Mouse (Mus musculus) monocyte, adult 5-6 weeks (primary cell): ENCODE results near the gene Tox3. TPM values are rescaled to one million over a fixed set of nuclear protein-coding genes. Genes with fewer than 3 reads are reported as not detected.

ENCODE experiments used
- ATAC-seq: fragments of 153-309, 156-312 bp; replicated peaks from 2 replicates; pipeline ENCODE4 v1.8.0; 2017; ENCODE audit warnings: mild to moderate bottlenecking; ENCODE audit not compliant: low TSS enrichment, insufficient number of reproducible peaks, severe bottlenecking, poor library complexity, low FRiP score
- total RNA-seq: library from RNA; stranded (forward); fragments of 200-1000, 200-491, 200-594 nt; gene quantifications from 3 replicates; pipeline ENCODE4 v1.2.3, GENCODE M21; 2017

Gene Tox3
- total RNA-seq, 1 experiment from 2014 or later, result not detected

- ATAC-seq, result no peak
Measured at GRCm38 (mm10) chr8:90346138-90346879, 1.8 kb downstream of the Tox3 start.

- no peak for ATAC-seq
Measured at GRCm38 (mm10) chr8:90330377-90331285, 17.5 kb downstream of the Tox3 start.

DNA sequence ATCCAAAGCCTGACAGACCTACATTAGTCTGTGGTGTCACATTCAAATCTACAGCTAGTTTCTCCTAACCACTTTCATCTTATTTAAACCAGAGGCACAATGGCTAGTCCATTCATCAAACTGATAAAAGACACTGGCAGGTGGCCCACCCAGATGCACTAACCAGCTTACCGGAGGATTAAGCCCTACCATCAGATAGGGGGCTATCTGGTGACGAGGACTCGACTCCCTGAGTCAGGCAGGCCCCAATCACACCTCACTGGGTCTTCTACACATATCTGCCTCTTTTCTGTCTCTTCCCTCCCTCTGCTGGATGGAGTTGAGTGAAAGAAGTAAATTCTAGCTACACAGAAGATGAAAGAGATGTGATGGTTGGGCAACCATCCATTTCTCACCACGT is 24.3 kb downstream of the Tox3 start:
- no peak for ATAC-seq

DNA sequence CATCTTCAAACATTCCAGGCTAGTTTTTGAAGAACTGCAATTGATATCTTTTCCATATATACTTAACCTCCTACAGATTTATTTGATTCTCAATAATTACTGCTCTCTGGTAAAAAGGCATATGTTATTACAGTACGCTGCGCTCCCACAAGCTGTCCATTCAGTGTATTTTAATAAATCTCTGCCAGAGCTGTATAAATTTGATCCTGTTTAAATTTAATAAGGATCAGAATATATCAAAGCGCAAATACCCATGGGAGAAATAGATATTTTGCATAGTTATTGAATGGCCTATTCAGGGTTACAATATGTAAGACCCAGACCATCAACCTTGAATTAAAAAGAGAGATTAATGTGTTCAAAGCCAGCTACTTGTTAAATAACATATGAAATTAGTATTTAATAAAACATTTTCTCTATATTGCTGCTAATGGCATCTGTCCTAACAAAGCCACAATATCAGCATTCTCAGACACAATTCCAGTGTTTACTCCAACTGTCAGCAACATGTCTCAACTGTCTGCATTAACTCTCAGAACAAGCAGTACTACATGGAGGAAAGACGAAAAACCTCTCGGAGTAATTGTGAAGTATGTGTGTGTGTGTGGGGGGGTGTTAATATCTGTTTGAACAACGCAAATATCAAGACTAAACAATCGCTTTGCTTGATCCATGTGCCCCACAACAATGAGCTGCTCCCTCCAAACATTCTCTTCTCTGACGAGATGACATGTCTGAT is 25.3 kb downstream of the Tox3 start:
- no peak for ATAC-seq

DNA sequence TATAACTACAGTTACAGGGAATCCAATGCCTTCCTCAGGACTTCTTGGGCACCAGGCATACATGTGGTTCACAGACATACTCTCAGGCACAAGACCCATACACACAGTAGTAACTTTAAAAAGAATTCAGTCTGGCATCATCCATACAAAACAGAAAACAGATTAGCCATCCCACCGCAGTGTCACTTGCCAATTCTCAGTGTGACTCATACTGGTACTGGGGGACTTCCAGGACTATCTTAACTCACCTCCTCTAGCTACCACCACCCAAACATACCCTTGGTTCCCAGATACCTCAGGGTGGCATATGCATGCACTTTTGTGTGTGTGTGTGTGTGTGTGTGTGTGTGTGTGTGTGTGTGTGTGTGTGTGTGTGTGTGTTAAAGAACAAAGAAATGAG is 26.9 kb downstream of the Tox3 start:
- no peak for ATAC-seq

GRCm38 (mm10) chr8:90314312-90314711 is 33.8 kb downstream of the Tox3 start:
- ATAC-seq, result no peak

DNA sequence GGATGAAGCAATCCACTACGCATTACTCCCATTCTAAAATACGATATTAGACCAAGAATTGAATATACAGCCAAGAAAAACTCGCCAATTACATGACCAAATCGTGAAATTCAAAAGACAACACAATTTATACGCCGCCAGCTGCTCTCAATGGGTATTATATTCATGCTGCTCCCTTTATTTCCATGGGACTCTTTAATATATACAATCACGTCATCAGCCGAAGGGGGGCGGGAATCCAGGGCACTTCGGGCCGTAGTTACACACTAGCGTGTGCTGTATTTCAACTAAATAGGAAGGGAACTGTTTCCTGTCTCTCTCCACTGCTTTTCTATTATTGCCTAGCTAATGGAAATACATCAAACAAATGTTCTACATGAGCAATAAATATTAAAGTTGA is 45.2 kb downstream of the Tox3 start:
- no peak for ATAC-seq

- ATAC-seq, result no peak
Measured at GRCm38 (mm10) chr8:90302252-90302651, 45.9 kb downstream of the Tox3 start.

GRCm38 (mm10) chr8:90301543-90301942 is 46.6 kb downstream of the Tox3 start:
- ATAC-seq, result no peak

DNA sequence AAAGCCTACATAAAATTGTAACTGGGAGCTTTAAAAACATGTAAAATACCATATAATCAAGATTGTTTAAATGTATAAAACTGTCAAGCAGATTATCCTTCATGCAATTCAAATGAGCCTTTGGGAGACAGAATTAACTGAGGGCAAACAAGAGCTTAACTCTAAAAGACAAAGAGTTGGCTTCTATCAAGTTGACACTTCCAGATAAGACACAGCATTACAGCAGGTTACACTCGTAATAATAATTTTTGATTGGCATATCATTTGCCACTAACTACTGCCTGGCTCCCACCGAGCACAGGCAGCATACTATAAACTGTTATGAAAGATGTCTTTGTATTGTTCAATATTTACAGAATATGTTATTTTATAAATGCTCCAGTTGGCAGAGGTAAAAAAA is 47.2 kb downstream of the Tox3 start:
- no peak for ATAC-seq

- ATAC-seq, result no peak
Measured at GRCm38 (mm10) chr8:90294061-90294460, 54.1 kb downstream of the Tox3 start.

DNA sequence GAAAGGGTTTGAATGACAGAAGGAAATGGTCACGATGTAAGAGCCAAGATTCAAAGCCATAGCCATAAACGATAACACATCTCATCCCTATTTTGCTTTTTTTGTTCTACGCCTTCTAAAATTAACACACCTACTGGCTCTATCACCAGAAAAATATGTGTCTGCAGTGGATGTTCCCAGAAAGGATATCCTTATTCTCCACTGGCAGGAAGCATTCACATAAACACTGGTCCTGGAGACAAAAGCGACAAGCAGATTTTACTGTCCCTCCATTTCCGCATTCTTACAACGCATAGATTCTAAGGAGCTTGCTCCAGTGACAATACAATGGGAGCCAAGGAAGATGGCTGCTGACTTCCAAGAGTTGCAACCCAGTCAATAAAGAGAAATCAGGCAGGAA is 57.3 kb downstream of the Tox3 start:
- no peak for ATAC-seq

DNA sequence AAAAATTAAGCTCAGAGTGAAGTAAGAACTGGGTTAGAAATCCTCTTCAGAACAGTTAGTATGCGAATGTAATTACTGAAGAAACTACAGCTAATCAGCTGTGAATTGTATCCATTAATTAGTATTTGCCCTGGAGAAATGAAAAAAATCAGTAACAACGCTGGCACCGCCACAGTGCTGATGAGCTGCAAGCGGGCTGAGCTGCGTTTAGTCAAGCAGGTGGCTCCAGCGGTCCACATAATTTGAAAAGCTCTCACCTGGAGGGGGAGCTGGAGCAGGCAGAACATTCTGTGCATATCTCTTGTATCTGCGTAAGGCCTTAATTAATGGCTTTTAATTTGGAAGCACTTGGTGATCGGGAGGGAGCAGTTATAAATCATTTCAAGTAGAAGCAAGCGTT is 71.4 kb downstream of the Tox3 start:
- ATAC-seq, result no peak

DNA sequence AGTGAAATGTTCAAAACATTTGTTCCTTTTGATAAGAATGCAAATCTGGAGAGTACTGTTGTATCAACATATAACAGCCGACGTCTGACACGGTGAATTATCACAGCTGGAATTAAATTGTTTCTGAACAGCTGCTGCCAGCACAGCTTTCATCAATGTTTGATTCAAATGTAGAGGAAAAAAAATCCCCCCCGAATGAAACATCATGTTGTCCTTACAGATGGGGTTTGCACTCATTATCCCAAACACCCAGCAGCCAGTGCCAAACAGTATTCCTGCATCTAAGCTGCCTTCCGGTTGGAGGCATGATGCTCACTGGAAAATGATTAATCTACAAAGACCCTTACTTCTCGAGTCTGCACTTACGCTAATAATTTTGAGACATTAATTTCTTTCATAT is 75.0 kb downstream of the Tox3 start:
- ATAC-seq, result no peak

- no peak for ATAC-seq
Measured at GRCm38 (mm10) chr8:90271920-90272319, 76.2 kb downstream of the Tox3 start.

DNA sequence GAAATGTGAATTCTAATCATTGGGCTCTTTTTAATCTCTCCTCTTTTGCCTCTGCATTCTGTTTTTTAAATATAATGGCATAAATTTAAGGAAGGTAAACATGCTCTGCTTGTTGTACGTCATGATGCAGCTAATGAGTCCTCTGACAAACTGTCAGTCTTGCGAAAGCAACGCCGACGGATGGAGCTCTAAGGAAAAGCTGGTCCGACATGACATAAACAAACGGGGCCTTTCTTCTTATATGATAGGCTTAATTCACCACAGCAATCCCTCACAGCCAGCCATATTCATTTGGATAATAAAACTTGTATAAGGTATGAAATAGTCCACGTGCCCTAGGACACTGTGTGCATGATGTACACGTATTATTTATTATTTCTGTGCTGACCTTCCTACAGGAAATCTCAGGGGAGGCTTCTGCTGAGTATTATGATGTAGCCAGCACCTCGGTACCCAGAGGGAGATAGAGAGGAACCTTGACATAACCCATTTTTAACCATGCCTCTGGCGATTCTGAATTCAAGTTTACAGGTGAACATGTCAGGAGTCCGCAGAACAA is 80.4 kb downstream of the Tox3 start:
- no peak for ATAC-seq

DNA sequence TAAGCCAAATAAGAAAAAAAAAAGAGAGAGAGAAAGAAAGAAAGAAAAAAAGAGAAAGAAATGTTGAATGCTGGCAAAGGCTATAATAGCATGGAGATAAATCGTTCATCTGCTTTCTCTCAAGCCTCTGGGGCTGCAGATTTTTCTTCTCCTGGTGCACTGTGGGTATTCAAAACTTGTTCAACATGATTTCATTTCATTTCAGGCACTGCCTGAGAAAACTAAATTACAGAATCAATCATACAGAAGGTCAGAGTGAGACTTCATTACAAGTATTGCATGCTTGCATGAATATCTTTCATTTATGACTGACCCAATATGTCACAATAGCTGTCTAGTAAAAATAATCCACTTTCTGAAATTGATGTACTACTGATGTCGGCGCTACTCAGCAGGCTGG is 81.2 kb downstream of the Tox3 start:
- no peak for ATAC-seq

- ATAC-seq, result no peak
Measured at GRCm38 (mm10) chr8:90266239-90266638, 81.9 kb downstream of the Tox3 start.
